Mouse (Mus musculus): ENCODE data around the gene Pphln1.

The Pphln1 gene

GRCm38 (mm10) chr15:93503201-93503745 lies 105.1 kb downstream of the Pphln1 start:
- no peak for ATAC-seq (ENCODE audit: low TSS enrichment)

DNA sequence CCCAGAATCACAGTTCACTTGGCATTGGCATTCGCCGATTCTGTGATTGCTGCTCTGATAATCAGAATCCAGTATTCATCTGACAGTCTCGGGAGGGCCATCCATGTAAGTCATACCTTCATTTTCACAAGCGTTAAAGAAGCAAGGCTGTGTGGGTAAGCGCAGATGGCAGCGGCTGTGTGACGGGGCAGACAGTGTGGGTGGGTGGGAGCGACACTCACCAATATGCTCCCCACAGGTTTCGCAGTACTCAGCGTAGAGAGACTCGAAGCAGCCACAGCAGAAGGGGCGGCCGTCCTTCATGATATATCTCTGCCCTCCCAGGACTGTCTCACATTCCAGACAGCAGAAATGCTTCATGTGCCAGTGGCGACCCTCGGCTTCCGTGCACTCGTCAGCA lies 106.7 kb downstream of the Pphln1 start:
- peak; percentile 77 for ATAC-seq (ENCODE audit: low TSS enrichment)

GRCm38 (mm10) chr15:93510690-93511336 lies 112.7 kb downstream of the Pphln1 start:
- peak; percentile 48 for ATAC-seq (ENCODE audit: low TSS enrichment)

- peak; percentile 58 for ATAC-seq (ENCODE audit: low TSS enrichment)
Observed at GRCm38 (mm10) chr15:93512437-93512836, 114.3 kb downstream of the Pphln1 start.

DNA sequence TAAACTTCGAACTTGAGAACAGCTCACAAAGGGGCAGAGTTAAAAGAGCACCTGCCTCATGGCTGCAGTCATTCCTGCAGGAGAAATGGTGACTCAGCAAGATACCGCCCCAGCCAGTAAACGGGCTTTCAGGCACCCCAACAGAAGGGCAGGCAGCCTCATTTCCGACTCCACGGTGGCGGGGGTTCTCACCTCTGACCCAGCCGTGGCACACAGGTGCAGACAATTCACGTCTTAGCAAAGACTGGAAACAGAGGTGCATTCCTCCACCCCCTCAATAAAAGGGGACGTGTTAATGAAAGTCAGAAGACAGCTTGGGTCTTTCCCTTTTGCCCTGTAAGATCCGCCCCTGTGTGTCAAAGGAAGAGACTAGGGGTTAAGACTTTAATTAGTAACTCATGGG lies 115.8 kb downstream of the Pphln1 start:
- no peak for ATAC-seq (ENCODE audit: low TSS enrichment)

GRCm38 (mm10) chr15:93515316-93515715 lies 117.2 kb downstream of the Pphln1 start:
- ATAC-seq (ENCODE audit: low TSS enrichment): no peak

DNA sequence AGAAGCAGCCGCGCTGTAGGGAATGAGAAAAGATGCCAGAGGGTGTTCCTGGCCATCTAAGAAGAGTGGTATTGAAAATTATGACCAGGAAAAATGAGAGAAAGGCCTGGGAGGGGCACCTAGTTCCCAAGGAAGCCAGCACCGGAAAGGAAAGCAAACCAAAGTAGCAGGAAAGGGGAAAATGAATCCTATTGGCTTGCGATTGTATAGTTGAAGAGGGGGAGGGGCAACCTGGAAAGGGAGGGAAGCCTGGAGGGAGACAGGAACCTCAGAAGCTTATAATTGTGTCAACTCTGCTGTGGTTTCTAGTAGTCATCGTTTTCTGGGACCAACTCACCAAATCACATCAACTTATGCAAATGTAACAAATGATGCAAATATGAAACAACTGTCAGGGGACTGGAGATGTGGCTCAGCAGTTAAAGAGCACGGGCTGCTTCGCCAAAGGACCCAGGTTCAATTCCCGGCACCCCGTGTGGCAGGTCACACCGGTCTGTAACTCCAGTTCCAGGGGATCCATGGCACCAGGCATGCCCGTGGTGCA lies 118.9 kb downstream of the Pphln1 start:
- no peak for ATAC-seq (ENCODE audit: low TSS enrichment)

GRCm38 (mm10) chr15:93518143-93518902 lies 120.2 kb downstream of the Pphln1 start:
- ATAC-seq (ENCODE audit: low TSS enrichment): no peak

DNA sequence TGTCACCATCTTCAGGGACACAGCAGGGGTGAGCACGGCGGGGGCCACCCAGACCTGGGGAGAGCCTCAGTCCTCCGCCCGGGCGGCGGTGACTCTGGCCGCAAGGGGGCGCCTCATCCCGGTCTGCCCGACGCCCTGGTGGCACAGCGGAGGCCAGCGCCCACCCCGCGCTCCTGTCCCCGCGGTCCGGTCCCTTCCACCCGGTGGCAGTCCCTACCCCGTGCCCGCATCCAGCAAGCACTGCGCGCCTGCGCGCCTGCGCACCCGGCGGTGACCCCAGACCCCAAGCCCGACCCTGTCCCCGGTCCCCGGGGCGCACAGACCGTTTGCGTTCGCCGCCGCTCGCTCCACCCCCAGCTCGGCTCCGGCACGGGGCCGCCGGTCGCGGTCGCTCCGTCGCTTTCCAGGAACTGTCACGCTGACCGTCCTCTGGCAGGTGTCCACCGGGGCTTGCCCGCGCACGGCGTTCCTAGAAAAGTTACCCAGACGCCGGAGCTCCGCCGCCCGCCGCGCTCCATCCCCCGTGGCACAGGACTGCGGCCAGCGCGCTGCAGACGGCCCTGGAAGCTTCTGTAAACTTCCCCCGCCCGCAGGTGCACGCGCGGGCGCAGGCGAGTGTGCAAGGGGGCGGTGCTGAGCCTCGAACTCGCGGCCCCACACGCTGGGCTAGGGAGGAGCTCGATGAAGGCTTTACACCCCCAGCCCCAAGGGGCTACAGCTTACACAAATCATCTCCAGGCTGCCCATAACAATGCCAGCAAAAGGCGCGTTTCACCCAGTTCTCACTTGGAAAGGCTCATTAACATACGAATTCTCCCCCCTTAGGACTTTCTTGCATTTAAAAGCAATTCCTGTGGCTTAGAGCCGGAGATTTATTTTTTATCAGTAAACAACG lies 121.0 kb downstream of the Pphln1 start:
- peak; percentile 55 for ATAC-seq (ENCODE audit: low TSS enrichment)

DNA sequence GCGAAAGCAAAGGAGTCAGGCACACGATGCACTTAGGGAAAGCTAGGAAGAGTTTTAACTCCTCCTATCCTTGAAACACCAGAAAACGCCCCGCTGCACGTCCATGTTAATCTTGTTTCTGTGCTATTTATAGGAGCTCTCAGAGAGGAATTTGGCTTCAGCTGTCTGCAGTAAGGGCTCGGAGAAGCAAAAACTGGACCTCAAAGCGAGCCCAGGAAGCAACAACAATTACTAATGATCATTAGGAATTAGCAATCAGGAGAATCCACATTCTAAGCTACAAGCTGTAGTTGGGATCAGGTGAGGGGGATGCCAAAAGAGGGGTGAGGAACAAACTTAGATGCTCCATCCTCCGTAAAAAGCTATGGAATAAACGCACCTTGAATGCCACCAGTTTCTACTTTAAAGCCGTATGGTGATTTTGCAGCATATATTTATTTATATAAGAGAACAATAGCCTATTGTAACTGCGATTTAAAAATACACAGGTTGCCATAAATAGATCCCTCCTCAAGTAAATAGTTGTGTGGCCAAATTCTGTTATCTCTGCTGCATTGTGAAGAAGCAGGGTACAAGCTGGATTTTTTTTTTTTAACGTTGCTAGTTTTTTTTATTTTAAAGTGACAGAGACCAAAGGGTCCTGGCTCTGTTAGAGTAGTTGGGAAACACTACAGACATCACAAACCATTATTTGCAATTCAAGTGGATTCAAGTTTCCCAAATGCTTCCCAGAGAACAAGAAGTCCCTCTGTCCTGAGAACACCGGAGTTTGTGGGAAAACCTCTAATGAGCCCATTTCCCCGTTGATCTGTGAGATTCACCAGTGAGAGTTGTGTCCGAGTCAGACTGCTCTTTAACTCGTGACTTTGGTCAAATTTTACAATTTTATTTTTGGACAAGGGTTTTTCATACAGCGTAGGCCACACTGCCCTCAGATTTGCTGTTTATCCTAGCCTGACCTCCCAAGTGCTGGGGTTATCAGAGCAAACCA lies 122.0 kb downstream of the Pphln1 start:
- ATAC-seq (ENCODE audit: low TSS enrichment): no peak

DNA sequence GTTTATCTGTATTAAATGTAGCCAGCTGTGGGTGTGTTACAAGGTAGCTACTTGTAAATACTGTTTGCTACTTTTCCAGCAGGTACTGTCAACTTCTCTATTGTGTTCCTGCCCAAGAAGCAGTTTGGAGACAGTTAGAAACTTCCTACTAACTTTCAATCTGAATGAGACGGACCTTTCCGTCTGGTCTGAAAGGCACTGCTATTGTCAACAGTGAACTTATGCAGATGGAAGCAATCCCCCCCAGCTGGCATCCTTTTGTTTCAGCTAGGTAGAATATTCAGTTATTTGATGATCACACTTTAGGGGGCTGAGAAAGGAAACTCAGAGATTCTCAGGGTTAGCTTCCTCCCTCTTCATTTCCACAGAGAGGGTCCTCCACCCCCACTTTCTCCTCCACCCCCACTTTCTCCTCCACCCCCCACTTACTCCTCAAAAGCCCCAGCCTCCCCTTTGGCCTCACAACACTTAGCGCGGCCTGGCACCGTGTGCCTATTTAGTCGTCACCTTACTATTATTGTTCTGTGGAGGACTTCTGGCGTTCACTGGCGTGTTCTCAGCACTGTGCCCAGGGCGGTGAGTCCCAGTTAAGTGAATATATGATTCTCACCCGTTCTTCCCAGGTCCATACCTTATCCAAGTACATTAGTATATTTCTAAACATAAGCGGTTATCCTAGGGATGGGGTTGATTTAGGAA lies 123.1 kb downstream of the Pphln1 start:
- ATAC-seq (ENCODE audit: low TSS enrichment): no peak

DNA sequence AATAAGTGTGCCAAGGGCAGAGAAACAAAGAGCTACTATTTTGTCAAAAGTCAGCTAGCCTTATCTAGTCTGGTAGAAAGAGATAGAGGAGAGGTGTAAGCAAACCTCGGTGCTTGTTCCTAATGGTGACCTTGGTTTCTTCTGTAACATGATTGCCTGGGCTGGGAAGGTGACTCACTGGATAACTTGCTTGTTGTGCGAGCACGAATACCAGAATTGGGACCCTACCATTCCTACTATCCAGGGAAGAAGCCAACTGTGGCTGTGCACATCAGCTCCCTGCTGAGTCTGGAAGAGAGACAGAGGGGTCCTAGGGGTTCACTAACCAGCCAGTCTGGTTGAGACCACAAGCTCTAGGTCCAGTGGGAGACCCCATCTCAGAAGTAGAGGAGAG lies 123.6 kb downstream of the Pphln1 start:
- ATAC-seq (ENCODE audit: low TSS enrichment): no peak

DNA sequence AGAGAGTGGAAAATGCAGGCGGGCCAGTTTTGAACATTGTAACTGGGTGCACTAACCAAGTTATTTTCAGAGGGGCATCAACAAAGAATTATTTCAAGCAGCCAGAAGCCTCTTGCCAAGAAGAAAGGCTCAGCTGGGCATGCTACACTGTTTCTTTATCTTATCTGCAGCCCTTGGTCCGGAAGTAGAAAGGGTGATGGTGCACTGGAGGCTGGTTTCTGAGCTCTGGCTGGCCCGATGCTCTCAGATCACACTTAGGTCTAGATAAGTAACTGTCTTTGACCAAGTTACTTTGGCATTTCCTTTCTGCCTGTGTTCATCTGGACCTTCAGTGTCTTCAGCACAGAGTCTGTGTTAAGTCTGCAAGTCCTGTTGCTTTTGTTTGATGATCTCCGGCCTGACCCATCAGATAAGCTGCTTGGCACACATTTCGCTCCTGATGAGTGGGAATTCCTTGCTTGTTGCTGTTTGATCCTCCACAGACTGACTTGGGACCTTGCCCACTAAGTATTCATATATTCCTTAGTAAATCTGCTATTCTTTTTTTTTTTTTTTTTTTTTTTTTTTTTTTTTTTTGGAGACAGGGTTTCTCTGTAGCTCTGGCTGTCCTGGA lies 127.3 kb downstream of the Pphln1 start:
- ATAC-seq (ENCODE audit: low TSS enrichment): no peak

DNA sequence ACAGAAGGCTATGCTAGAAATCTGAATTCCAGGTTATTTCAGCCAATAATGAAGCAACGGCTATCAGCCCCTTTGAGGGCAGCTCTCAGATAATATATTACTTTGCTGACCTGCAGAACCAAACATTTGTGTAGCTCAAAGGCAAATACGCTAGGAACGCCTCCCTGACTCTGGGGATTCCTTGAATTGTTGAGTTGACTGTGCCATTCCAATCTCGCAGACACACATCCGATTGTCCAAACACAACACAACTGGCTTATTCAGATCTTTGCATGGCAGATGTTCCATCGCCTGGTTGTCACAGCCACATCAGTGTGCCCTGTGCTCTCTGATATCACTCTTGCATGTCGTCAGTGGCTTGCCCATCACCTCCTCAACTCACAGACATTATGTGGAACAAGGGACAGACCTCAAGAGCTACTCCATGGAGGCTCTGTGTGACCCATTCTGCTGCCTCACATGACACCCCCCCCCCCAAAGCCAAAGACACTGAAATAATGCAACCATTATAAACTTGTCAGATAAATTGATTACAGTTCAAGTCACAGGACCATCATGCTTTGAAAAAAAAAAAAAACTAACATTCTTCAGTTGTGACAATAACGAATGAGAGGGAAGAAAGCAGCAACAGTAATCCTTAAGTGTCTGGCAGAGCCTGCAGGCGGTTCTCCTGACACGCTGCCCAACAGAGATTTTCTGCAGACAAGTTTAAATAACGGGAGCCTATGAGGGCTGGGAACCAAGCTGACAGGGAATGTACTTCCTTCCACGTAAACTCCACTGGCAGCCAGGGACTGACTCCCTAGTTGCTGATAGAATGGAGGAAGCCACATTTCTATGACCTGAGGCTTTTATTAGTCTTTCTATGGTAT lies 131.9 kb downstream of the Pphln1 start:
- ATAC-seq (ENCODE audit: low TSS enrichment): peak; percentile 32

- no peak for ATAC-seq (ENCODE audit: low TSS enrichment)
Observed at GRCm38 (mm10) chr15:93530703-93531032, 132.5 kb downstream of the Pphln1 start.

- no peak for ATAC-seq (ENCODE audit: low TSS enrichment)
Observed at GRCm38 (mm10) chr15:93536191-93536590, 138.0 kb downstream of the Pphln1 start.

- peak; percentile 48 for ATAC-seq (ENCODE audit: low TSS enrichment)
Observed at GRCm38 (mm10) chr15:93537745-93538144, 139.6 kb downstream of the Pphln1 start.

- peak; percentile 72 for ATAC-seq (ENCODE audit: low TSS enrichment)
Observed at GRCm38 (mm10) chr15:93538551-93539205, 140.5 kb downstream of the Pphln1 start.
